Mouse (Mus musculus): ENCODE measurements at regions not wholly inside any gene's neighbourhood (a gene's known extent, or its start where the extent isn't known, plus 50 kb on each side); places are given as distances from the start of the nearest gene placed in this dataset.

- DNase-seq (ENCODE audit: low spot score in 2 of 2): no peak
Measured at GRCm38 (mm10) chr5:53381492-53382199, 84.3 kb upstream of the Rbpj start.

GRCm38 (mm10) chr5:53384026-53384425 lies 81.9 kb upstream of the Rbpj start:
- no peak for DNase-seq (ENCODE audit: low spot score in 2 of 2)

DNA sequence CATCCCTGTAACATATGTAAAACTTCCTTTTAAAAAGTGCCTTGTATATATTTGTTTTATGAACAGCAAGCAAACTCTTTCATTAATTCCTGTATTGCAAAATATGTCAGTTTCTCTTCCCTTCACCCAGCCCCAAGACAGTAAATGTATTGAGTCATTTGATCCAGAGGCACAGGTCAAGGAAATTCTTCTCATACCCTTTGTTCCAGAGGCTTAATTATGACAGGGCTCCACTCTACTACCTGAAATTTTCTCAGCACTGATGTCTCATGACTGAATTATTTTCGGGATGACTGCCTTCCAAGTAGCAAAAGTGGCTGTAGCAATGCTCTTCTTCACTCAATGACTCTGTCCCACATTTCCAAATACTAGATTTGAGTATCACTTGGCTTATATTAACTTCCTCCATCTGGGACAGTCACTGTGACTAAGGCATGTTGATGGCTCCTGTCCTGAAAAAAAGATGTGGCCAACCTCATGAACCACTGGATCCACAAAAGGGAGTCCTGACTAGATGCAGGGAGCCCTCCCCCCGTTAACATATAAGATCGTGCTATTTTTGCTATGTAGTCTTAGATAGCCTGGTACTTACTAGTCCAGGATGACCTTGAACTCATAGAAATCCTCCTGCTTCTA lies 80.3 kb upstream of the Rbpj start:
- no peak for DNase-seq (ENCODE audit: low spot score in 2 of 2)

GRCm38 (mm10) chr5:53393571-53393970 lies 72.4 kb upstream of the Rbpj start:
- DNase-seq (ENCODE audit: low spot score in 2 of 2): no peak

DNA sequence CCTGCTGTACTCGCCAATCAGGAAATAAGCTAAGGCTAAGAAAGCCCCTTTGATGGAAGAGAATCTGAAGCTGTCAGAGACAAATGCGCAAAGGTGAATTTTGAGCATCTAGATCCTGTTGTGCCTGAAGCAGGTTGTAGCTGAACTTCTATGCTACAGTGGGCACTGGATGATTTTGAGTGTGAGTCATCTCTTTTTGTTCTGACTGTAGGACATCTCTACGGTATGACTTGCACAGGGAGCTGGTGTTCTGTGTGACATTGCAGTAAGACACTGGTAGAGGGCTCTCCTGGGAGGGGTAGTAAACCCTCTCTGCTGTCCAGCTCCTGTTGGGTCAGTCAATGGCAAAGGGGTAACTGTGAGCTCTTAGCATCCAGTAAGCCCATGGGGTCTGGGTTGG lies 71.4 kb upstream of the Rbpj start:
- DNase-seq (ENCODE audit: low spot score in 2 of 2): no peak

DNA sequence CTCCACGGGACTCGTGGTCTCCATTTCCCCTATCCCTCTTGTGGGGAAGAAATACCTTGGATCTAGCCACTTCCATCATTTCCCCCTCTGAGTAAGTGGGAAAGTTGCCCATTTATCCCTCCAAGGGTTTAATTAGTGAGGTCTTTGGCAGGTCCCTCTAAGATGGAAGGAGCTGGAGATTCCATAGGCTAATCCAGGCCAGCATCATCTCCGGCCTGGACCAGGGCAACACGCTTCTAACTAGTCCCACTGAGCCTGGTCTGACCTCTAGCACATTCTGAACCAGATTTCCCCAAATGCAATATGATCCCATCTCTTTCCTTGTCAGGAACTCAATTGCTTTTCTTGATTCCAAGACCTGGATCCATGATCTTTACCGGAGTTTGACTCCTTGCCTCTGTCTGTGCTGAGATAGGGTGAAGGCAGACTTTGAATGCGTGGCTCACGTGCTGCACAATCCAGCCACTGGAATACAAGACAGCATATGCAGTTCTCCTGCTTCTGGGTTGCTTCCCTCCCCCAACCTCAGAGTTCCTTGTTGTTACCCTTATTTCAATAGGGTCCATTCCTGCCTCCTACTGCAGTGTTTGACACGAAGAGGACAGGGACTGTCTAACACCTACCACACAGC lies 67.4 kb upstream of the Rbpj start:
- DNase-seq (ENCODE audit: low spot score in 2 of 2): no peak

- no peak for DNase-seq (ENCODE audit: low spot score in 2 of 2)
Measured at GRCm38 (mm10) chr5:53401093-53401492, 64.9 kb upstream of the Rbpj start.

DNA sequence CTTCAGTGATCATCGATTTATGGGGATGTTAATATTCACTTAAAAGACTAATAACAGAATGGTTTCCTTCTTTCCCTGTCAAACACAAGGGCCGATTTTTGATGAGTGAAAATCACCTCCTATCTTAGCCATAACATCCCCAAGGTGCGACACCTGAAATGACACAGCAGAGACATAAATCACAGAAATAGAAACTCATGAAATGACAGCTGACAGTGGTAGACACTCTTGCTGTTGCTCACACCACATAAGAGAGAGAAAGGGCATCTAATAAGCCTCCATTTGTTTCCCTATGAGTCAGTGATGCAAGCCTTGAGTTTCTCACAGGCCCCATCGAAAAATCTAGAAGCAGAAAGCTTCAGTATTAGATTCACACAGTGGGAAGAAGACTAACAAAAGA lies 63.9 kb upstream of the Rbpj start:
- DNase-seq (ENCODE audit: low spot score in 2 of 2): no peak

GRCm38 (mm10) chr5:53402619-53403151 lies 63.3 kb upstream of the Rbpj start:
- no peak for DNase-seq (ENCODE audit: low spot score in 2 of 2)

DNA sequence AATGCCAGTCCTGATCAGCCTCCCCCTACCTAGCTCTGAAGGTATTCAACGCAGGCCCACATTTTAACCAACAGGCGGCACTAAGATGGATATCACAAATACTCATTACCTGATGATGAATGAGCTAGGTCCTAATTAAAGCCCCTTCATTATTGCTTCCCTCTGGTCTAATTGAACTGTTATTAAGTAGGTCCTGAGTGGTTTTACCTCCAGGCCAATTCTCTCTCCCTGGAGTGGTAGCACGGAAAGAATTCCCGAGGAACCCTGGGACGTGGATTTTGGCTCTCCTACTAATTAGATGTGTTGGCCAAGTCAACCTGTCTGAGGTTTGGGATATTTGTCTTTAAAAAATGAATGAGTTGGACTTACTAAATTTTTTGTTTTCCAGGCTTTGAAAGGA lies 60.0 kb upstream of the Rbpj start:
- no peak for DNase-seq (ENCODE audit: low spot score in 2 of 2)

GRCm38 (mm10) chr5:53407646-53408045 lies 58.3 kb upstream of the Rbpj start:
- no peak for DNase-seq (ENCODE audit: low spot score in 2 of 2)

DNA sequence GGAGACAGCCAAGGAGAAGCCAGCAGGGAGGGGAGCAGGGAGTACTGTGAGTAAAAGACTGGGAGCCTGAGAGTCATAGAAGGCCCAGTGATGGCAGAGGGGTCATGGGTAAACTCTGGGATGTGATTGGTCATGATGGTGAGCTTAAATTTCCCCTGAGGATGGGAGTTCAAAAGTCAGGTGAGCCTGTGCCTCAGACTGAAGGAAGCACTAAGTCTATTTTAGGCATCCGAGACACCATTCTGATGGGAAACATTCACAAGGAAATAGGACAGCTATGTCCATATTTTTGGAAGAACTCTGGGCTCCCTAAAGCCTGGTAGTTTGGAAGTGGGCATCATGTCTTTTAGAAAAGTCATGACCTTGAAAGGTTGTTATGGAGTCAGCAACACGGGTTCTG lies 57.7 kb upstream of the Rbpj start:
- no peak for DNase-seq (ENCODE audit: low spot score in 2 of 2)

GRCm38 (mm10) chr5:53409740-53410139 lies 56.2 kb upstream of the Rbpj start:
- no peak for DNase-seq (ENCODE audit: low spot score in 2 of 2)

DNA sequence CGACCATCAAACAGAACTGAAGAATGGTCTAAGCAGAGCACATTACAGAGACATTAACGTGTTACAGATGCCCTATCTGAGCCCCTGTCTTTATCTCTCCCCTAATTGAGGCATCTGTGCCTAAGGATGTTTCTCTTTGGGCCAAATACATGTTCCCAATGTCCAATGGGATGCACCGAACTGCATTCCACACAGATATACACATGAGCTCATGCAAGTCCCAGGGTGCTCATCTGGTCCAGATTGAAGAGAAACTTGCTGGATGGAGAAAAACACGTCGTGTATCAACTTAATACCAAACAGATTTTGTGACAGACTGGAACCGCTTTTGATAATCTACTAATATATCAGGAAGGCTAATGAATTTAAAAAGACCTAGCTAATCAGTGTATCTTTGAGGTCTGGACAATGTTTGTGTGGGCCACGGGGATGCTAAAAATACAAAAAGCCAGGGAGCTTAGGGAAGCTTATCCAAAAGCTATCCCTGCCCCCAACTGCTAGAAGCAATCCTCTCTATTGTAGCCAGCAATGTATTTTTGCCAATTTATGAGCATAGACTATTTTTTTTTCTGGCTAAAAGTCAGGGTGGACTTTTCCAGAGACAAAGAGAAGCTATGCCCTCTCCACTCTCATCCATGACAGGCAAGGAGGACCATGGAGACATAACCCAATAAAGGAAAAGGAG lies 53.4 kb upstream of the Rbpj start:
- no peak for DNase-seq (ENCODE audit: low spot score in 2 of 2)

- no peak for DNase-seq (ENCODE audit: low spot score in 2 of 2)
Measured at GRCm38 (mm10) chr5:53413677-53414076, 52.3 kb upstream of the Rbpj start.

- no peak for DNase-seq (ENCODE audit: low spot score in 2 of 2)
Measured at GRCm38 (mm10) chr5:53415472-53415871, 50.5 kb upstream of the Rbpj start.
